Mouse (Mus musculus) hindbrain, embryonic 16.5 days (tissue): Measurements from ENCODE around the gene Slc1a4. TPM values are rescaled to one million over a fixed set of nuclear protein-coding genes. Genes with fewer than 3 reads are reported as not detected.
A peak's percentile ranks its signal among the peaks of the same experiment; 100 is the strongest.

ENCODE experiments used
- ATAC-seq: fragments of 200-750 bp; cut with Nextera tagmentation; 2 replicates; pipeline ENCODE4 v1.8.0; 2017; ENCODE audit warnings: moderate TSS enrichment, moderate library complexity
- H3K27ac ChIP-seq: fragments of 300-500 bp; sonication (generic); 2 replicates; pipeline ENCODE4 v1.5.1; 2014; ENCODE audit warnings: low read depth, mild to moderate bottlenecking, control low read depth, low read length, moderate library complexity
- H3K27me3 ChIP-seq: fragments of 300-500 bp; sonication (generic); replicated peaks from 2 replicates; pipeline ENCODE4 v1.6.1; 2014; ENCODE audit warnings: low read length; ENCODE audit not compliant: control insufficient read depth, insufficient read depth
- H3K36me3 ChIP-seq: fragments of 300-500 bp; sonication (generic); 2 replicates; pipeline ENCODE4 v1.6.1; 2014; ENCODE audit warnings: mild to moderate bottlenecking, low read length, moderate library complexity, mixed read lengths; ENCODE audit not compliant: control insufficient read depth, insufficient read depth
- H3K4me1 ChIP-seq: fragments of 300-500 bp; sonication (generic); 2 replicates; pipeline ENCODE4 v1.6.1; 2014; ENCODE audit warnings: low read depth, low read length; ENCODE audit not compliant: control insufficient read depth, insufficient read depth
- H3K4me2 ChIP-seq: fragments of 300-500 bp; sonication (generic); 2 replicates; pipeline ENCODE4 v1.6.1; 2014; ENCODE audit warnings: mild to moderate bottlenecking, low read length, control low read depth, moderate library complexity
- H3K4me3 ChIP-seq: fragments of 300-500 bp; sonication (generic); 2 replicates; pipeline ENCODE4 v1.5.1; 2014; ENCODE audit warnings: mild to moderate bottlenecking, low read length, control low read depth, moderate library complexity
- H3K9ac ChIP-seq: fragments of 300-500 bp; sonication (generic); 2 replicates; pipeline ENCODE4 v1.6.1; 2014; ENCODE audit warnings: low read depth, mild to moderate bottlenecking, control low read depth, low read length, moderate library complexity
- H3K9me3 ChIP-seq: fragments of 300-500 bp; sonication (generic); 2 replicates; pipeline ENCODE4 v1.6.1; 2014; ENCODE audit warnings: mild to moderate bottlenecking, low read length, moderate library complexity; ENCODE audit not compliant: control insufficient read depth
- WGBS: fragments of 180-500 bp; shearing (Covaris S2); extraction: QIAGEN DNeasy Blood & Tissue Kit; methylation state at CpG from one replicate; pipeline ENCODE4 v1.1.7; 2014; 5-methylcytosine and 5-hydroxymethylcytosine counted together
- polyA plus RNA-seq: library from polyadenylated mRNA; unstranded; fragments of >200 nt; fragmentation: Nextera tagmentation; extraction: Ambion mirVana; gene quantifications from 2 replicates; pipeline ENCODE4 v1.2.1, GENCODE M21; 2015

Gene Slc1a4
- polyA plus RNA-seq, 1 experiment from 2014 or later, result 79.4 TPM

DNA sequence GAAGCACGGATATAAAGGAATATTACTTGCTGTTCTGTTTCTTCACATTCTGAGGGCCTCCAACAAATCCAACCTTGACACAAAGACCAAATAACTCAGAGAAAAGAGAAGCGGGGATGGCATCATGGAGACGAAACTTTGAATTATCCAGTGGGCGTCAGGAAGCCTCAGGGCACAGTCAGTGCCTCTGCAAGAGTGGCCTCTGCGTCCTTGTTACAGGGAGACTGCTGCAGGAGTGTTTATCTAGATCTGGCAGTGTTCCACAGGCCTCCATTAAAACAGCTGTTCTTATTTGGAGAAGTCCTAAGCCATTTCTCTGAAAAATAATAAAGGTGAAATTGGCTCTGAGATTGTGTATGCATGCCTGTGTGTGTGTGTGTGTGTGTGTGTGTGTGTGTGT lies 51.5 kb downstream of the Slc1a4 start:
- Histone ChIP-seq H3K4me1 (no peaks in the 10 kb centered on the region), H3K27ac (no peak overlapping the region), H3K9ac (no peak overlapping the region), H3K36me3 (no peaks in the 10 kb centered on the region), H3K27me3 (no peaks in the 10 kb centered on the region), H3K4me2 (no peak overlapping the region), H3K4me3 (no peak overlapping the region), H3K9me3 (no peaks in the 10 kb centered on the region)
- no peak for ATAC-seq
- WGBS, result 80% methylated on average over 5 of the region's 5 CpGs

DNA sequence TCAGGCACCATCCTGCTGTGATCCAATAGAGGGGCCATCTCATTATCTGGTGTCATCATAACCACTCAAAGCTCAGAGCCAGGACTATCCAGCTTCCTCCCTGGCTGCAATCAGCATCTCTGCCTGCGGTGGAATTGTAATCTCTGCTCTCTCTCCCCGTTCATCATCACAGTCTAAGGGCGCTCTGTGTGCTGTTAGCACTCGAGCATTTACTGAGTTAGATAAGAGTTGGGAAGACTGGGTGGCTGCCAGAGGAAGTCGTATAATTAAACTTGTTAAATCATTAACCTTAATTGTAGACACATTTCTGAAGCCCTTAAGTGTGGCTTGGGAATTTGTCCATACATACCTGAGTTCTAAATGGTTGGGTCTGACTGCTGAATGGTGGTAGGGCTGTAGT lies 53.8 kb downstream of the Slc1a4 start:
- peak; percentile 37; the same call in 1 of the 2 replicates for ATAC-seq
- Histone ChIP-seq H3K9me3 (no peaks in the 10 kb centered on the region), H3K4me1 (no peaks in the 10 kb centered on the region), H3K27me3 (no peaks in the 10 kb centered on the region), H3K9ac (no peak overlapping the region), H3K27ac (no peak overlapping the region), H3K4me3 (no peak overlapping the region), H3K36me3 (no peaks in the 10 kb centered on the region), H3K4me2 (no peak overlapping the region)
- WGBS, result 67% methylated on average over 5 of the region's 5 CpGs

DNA sequence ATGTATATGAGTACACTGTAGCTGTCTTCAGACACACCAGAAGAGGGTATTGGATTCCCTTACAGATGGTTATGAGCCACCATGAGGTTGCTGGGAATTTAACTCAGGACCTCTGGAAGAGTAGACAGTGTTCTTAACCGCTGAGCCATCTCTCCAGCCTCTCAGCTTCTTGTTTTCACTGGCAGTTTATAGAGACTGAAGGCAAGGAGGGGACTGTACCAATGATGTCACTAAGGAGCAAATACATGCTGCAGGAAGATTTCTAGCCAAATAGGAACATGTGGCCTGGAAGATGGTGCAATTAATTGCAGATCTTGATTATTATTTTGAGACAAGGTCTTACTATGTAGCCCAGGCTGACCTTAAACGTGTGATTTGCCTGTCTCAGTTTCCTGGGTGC lies 55.4 kb downstream of the Slc1a4 start:
- H3K4me2 ChIP-seq, result no peak overlapping the region
- H3K4me3 ChIP-seq, result no peak overlapping the region
- no peaks in the 10 kb centered on the region for H3K27me3 ChIP-seq
- no peaks in the 10 kb centered on the region for H3K36me3 ChIP-seq
- no peaks in the 10 kb centered on the region for H3K4me1 ChIP-seq
- no peak overlapping the region for H3K27ac ChIP-seq
- H3K9me3 ChIP-seq, result no peaks in the 10 kb centered on the region
- 70% methylated on average over 2 of the region's 2 CpGs for WGBS
- H3K9ac ChIP-seq, result no peak overlapping the region
- ATAC-seq, result no peak

DNA sequence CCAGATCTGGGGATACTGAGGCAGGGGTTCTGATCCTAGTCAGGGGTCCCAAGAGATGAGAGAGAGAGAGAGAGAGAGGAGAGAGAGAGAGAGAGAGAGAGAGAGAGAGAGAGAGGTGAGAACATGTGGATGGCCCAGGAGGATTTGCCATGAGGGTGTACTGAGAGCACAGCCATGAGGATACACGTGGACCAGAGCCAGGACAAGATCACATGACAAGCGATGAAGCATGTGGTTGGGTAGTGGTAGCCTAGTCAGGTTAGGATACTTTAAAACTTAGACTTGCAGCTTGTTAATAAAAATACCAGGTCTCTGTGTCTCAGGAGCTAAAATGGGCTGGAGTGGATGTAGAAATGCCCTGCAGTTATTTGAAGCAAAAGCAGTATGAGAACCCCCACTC lies 56.5 kb downstream of the Slc1a4 start:
- Histone ChIP-seq H3K4me3 (no peak overlapping the region), H3K4me2 (no peak overlapping the region), H3K9ac (no peak overlapping the region), H3K36me3 (no peaks in the 10 kb centered on the region), H3K9me3 (no peaks in the 10 kb centered on the region), H3K27me3 (no peaks in the 10 kb centered on the region), H3K27ac (no peak overlapping the region), H3K4me1 (no peaks in the 10 kb centered on the region)
- WGBS, result 68% methylated on average over 2 of the region's 2 CpGs
- no peak for ATAC-seq

DNA sequence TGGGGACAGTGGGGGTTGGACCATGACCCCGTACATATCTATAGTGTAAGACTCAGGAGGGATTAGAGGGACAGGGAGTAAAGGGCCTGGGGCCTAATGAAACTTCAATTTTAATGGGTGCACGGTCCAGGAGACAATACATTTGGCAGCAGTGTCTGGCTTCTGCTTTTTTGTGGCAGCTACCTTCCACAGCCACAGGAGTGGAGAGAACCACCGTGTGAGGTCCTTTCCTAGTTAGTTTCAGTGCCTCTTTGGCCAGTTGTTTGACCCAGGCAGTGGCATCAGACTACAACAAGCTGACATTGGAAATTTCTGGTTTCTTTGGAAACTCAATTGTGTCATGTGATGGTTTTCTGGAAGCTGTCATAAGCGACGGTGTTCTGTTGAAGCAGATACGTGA lies 62.6 kb downstream of the Slc1a4 start:
- H3K9me3 ChIP-seq, result no peaks in the 10 kb centered on the region
- no peaks in the 10 kb centered on the region for H3K27me3 ChIP-seq
- no peak overlapping the region for H3K4me3 ChIP-seq
- 88% methylated on average over 6 of the region's 6 CpGs for WGBS
- ATAC-seq, result no peak
- H3K9ac ChIP-seq, result no peak overlapping the region
- no peaks in the 10 kb centered on the region for H3K4me1 ChIP-seq
- H3K36me3 ChIP-seq, result no peaks in the 10 kb centered on the region
- H3K4me2 ChIP-seq, result no peak overlapping the region
- H3K27ac ChIP-seq, result no peak overlapping the region

DNA sequence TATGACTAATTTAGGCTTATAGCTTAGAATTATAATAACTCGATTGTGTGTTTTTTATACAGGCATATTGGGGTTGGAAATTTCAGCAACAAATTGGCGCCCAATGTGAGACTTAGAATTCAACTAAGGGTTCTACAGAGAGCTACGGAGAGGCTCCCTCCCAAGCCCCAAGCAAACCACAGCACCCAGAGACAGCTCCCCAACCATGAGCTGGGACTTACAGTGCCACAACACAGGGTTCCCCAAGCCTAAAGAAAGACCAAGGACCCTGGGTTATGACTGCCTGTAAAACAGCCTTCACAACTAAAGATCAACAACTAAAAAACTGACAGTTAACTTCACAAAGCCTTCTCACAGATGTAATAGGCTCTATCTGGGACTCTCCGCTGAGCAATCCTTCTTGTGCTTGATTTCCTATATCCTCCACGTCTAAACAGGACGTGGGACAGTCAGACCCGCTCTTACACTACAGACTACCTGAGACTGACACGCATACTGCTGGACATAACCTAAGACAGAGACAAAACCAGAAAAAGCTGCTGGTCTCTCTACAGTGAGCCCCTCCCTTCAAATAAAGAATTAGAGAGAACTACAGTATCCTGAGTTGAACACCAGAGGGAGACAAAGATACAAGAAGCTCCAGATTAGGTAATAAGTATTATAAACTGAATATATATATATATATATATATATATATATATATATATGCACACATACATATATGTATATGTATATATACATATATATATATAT lies 69.7 kb downstream of the Slc1a4 start:
- Histone ChIP-seq H3K36me3 (no peaks in the 10 kb centered on the region), H3K27me3 (no peaks in the 10 kb centered on the region), H3K9me3 (no peaks in the 10 kb centered on the region), H3K27ac (no peak overlapping the region), H3K4me1 (no peaks in the 10 kb centered on the region), H3K4me2 (no peak overlapping the region), H3K9ac (no peak overlapping the region), H3K4me3 (no peak overlapping the region)
- ATAC-seq, result peak; percentile 54; the same call in 1 of the 2 replicates
- 60% methylated on average over 8 of the region's 8 CpGs for WGBS

DNA sequence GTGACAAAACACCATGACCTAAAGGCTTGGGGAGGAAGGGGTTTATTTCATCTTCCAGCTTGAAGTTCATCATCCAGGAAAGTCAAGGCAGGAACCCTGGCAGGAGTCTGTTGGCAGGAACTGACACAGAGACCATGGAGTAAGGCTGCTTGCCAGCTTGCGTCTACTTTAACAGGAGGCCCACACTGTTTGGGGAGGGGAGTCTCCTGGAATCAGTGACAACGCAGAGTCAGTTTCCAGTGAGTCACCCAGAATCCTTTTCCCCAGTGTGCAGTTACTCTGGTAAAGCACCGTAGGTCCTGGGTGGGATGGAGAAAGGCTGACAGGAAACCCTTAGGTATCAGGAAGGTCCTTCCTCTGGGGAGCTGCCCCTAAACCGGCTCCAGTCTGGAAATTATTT lies 77.7 kb downstream of the Slc1a4 start:
- Histone ChIP-seq H3K27me3 (no peaks in the 10 kb centered on the region), H3K4me3 (no peak overlapping the region), H3K9ac (no peak overlapping the region), H3K27ac (no peak overlapping the region), H3K4me2 (no peak overlapping the region), H3K4me1 (no peaks in the 10 kb centered on the region), H3K36me3 (no peaks in the 10 kb centered on the region), H3K9me3 (no peaks in the 10 kb centered on the region)
- ATAC-seq, result no peak
- 84% methylated on average over 4 of the region's 4 CpGs for WGBS

DNA sequence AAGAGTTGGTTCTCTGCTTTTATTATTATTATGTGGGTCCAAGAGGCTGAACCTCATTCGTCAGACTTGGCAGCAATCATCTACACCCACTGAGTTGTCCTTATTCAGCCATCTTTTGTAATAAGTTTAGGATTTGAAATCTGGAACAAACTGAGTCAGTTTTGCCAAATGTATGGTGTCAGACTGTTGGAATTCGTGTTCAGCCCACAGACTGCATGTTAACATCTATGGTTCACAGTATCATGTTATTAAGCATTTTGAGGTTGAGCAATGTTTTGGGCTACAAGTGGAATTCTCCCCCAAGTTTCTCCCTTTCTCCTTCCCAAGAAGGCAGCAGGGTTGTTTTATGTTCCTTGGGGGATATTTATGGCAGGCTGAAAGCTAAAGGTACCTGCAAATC lies 79.4 kb downstream of the Slc1a4 start:
- WGBS, result 77% methylated on average over 2 of the region's 2 CpGs
- H3K4me3 ChIP-seq, result no peak overlapping the region
- no peak overlapping the region for H3K4me2 ChIP-seq
- H3K27me3 ChIP-seq, result no peaks in the 10 kb centered on the region
- peaks cover 4% of the 10 kb centered on the region for H3K4me1 ChIP-seq
- no peaks in the 10 kb centered on the region for H3K9me3 ChIP-seq
- H3K27ac ChIP-seq, result no peak overlapping the region
- H3K9ac ChIP-seq, result no peak overlapping the region
- ATAC-seq, result no peak
- no peaks in the 10 kb centered on the region for H3K36me3 ChIP-seq
